Mouse (Mus musculus) macrophage (primary cell): ENCODE measurements around the gene March5. TPM values are rescaled to one million over a fixed set of nuclear protein-coding genes. Genes with fewer than 3 reads are reported as not detected.

ENCODE experiments used
- H3K27ac ChIP-seq: fragments of 350-480 bp; formaldehyde crosslinking; 2 replicates; pipeline ENCODE4 v1.9.0; 2021
- H3K36me3 ChIP-seq: fragments of 350-480 bp; formaldehyde crosslinking; 2 replicates; pipeline ENCODE4 v1.9.0; 2021; ENCODE audit errors: inconsistent target
- H3K4me3 ChIP-seq: fragments of 350-480 bp; formaldehyde crosslinking; 2 replicates; pipeline ENCODE4 v1.9.0; 2021; ENCODE audit errors: inconsistent target
- H3K79me2 ChIP-seq: fragments of 350-480 bp; formaldehyde crosslinking; 2 replicates; pipeline ENCODE4 v1.9.0; 2021; ENCODE audit errors: inconsistent target
- WGBS: methylation state at CpG from one replicate; pipeline ENCODE4 v1.1.7; 2026; ENCODE audit warnings: inconsistent platforms; ENCODE audit not compliant: missing documents; 5-methylcytosine and 5-hydroxymethylcytosine counted together
- polyA plus RNA-seq: library from polyadenylated mRNA; stranded (reverse); fragments of 250-400 nt; gene quantifications from 3 replicates; pipeline ENCODE4 v1.2.4, GENCODE M21; 2018; ENCODE audit warnings: inconsistent platforms

Gene March5
- polyA plus RNA-seq, 1 experiment from 2014 or later: 91.9 TPM

- WGBS: 84% methylated on average over 23 of the region's 23 CpGs
- Histone ChIP-seq H3K79me2 (no peaks in the 10 kb centered on the region), H3K36me3 (peaks cover 2% of the 10 kb centered on the region; the same call in 1 of the 2 replicates), H3K27ac (no peak overlapping the region), H3K4me3 (no peak overlapping the region)
Observed at GRCm38 (mm10) chr19:37263943-37264897, 56.9 kb downstream of the March5 start.

- H3K4me3 ChIP-seq: no peak overlapping the region
- H3K36me3 ChIP-seq: peaks cover 15% of the 10 kb centered on the region
- no peak overlapping the region for H3K27ac ChIP-seq
- no peaks in the 10 kb centered on the region for H3K79me2 ChIP-seq
- WGBS: 32% methylated on average over 10 of the region's 10 CpGs
Observed at GRCm38 (mm10) chr19:37265333-37266103, 58.2 kb downstream of the March5 start.

- Histone ChIP-seq H3K4me3 (no peak overlapping the region), H3K36me3 (peaks cover 20% of the 10 kb centered on the region), H3K79me2 (no peaks in the 10 kb centered on the region), H3K27ac (no peak overlapping the region)
- WGBS: 93% methylated on average over 16 of the region's 16 CpGs
Observed at GRCm38 (mm10) chr19:37269106-37269505, 61.8 kb downstream of the March5 start.

Other genes starting within 250 kb of the March5 start
- 7.8 to 16.1 TPM (median 11.7 TPM) in 3 replicates for gene Cpeb3, start 1.1 kb downstream of the March5 start, polyA plus RNA-seq
- gene Ide, start 130.3 kb downstream of the March5 start, polyA plus RNA-seq: 42.9 to 68.4 TPM (median 54.3 TPM) in 3 replicates
- gene Kif11, start 168.9 kb downstream of the March5 start, polyA plus RNA-seq: 1.2 to 5.9 TPM (median 4.1 TPM) in 3 replicates
- gene Hhex, start 227.3 kb downstream of the March5 start, polyA plus RNA-seq: 40.9 to 70.1 TPM (median 44.6 TPM) in 3 replicates